Mouse (Mus musculus): ENCODE measurements at regions not wholly inside any gene's neighbourhood (a gene's known extent, or its start where the extent isn't known, plus 50 kb on each side); places are given as distances from the start of the nearest gene placed in this dataset.
"Not testable (repeated sequence)": the region's sequence is repeated elsewhere in the genome, so short reads cannot be mapped to it uniquely, and the experiment has no call there.

DNA sequence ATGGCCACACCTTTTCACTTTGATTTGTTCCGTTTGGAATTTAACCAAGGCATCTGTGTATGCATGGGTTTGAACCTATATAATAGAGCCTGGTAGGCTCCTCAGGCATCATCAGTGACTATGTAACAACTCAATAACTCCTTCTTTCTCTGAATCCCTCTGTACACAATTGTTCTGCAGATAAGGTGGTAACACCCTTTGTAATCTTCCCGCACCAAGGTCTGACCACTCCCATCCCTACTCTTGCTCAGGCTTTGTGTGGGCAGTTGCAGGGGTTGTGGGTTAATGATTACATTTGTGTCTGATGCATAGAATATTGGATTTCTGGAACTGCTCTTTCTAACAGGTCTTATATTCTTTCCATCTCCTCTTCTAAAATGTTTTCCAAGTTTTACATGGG, 596.9 kb downstream of the Anxa1 start:
- H3K9ac ChIP-seq (replicated peaks; ENCODE audit: low read length, poor library complexity, severe bottlenecking), result no peak overlapping the region
- H3K9me3 ChIP-seq (ENCODE audit: low read length), result no peaks in the 10 kb centered on the region
- H3K36me3 ChIP-seq (ENCODE audit: insufficient read depth, low read length), result no peaks in the 10 kb centered on the region
- DNase-seq (ENCODE audit: low spot score), result no peak
- H3K4me2 ChIP-seq (ENCODE audit: low read depth, low read length, poor library complexity, severe bottlenecking), result no peak overlapping the region
- no peak for TF ChIP-seq CTCF (IDR thresholded peaks at IDR 0.05)
- H3K4me3 ChIP-seq (ENCODE audit: low read depth, low read length), result no peak overlapping the region
- H3K27me3 ChIP-seq (ENCODE audit: insufficient read depth, low read length), result no peaks in the 10 kb centered on the region
- no peak overlapping the region for H3K27ac ChIP-seq (ENCODE audit: low read depth, low read length)
- no peak for ATAC-seq (ENCODE audit: low FRiP score)
- WGBS, result 78% methylated on average over 2 of the region's 2 CpGs
- no peaks in the 10 kb centered on the region for H3K4me1 ChIP-seq (ENCODE audit: insufficient read depth, low read length)

DNA sequence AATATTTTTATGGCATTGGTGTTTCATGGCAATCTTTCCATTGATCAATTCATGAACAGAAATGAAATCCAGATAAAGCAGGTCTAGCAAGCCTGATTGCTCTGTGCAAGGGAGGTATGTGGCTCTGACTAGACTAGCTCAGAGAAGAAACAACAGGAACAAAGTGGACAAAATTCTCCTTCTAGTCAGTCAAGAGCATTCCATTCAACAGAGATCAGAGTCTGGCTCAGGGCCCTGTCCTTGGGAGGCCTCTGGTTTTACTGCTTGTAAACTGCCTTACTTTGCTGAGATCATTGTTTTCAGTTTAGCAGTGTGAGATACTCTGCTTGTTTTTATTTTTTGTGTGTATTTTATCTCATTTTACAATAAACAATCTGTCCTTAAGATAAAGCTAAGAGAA, 607.2 kb downstream of the Anxa1 start:
- no peak overlapping the region for H3K4me3 ChIP-seq (ENCODE audit: low read depth, low read length)
- no peaks in the 10 kb centered on the region for H3K27me3 ChIP-seq (ENCODE audit: insufficient read depth, low read length)
- H3K4me1 ChIP-seq (ENCODE audit: insufficient read depth, low read length), result no peaks in the 10 kb centered on the region
- no peak overlapping the region for H3K4me2 ChIP-seq (ENCODE audit: low read depth, low read length, poor library complexity, severe bottlenecking)
- ATAC-seq (ENCODE audit: low FRiP score), result no peak
- no peak overlapping the region for H3K9ac ChIP-seq (replicated peaks; ENCODE audit: low read length, poor library complexity, severe bottlenecking)
- no peak for TF ChIP-seq CTCF (IDR thresholded peaks at IDR 0.05)
- no peaks in the 10 kb centered on the region for H3K9me3 ChIP-seq (ENCODE audit: low read length)
- H3K27ac ChIP-seq (ENCODE audit: low read depth, low read length), result no peak overlapping the region
- no peak for DNase-seq (ENCODE audit: low spot score)
- H3K36me3 ChIP-seq (ENCODE audit: insufficient read depth, low read length), result no peaks in the 10 kb centered on the region

DNA sequence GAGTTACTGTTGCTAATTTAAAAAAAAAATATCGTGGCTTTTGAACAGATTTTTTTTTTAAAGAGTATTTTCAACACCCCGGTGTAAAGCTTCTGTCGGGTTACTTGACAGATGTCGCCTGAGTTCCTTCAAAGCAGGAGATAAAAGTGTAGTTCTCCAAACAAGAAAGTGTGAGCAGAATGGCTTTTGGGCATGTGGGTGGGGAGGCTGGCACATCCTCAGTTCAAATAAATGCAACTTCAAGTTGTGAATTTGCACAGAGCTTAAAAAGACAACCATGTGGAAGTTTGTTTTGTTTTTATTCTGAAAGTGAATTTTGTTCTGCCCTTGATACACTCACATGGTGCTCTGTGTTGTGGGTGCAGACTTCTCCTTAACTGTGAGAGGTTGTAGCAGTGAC, 612.9 kb downstream of the Anxa1 start:
- no peaks in the 10 kb centered on the region for H3K27me3 ChIP-seq (ENCODE audit: insufficient read depth, low read length)
- TF ChIP-seq CTCF (IDR thresholded peaks at IDR 0.05), result no peak
- DNase-seq (ENCODE audit: low spot score), result no peak

DNA sequence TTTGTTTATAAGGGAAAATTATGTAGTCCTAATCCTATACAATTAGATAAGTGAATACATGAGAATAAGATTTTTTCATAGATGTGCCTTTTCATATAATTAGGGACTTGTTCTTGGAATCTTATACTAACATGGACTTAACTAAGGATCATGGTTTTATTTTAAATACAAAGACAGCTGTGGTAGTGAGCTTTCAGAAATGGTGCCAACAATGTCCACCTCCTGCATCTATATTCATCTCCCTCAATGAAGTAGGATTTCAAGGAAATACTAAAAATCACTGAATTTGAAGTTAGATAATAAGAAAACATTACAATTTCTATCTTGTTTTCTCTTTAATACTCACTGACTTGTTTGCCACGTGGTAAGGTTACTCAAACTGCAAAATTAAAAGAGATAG, 619.8 kb downstream of the Anxa1 start:
- H3K36me3 ChIP-seq (ENCODE audit: insufficient read depth, low read length), result no peaks in the 10 kb centered on the region
- H3K9me3 ChIP-seq (ENCODE audit: low read length), result no peaks in the 10 kb centered on the region
- no peak overlapping the region for H3K9ac ChIP-seq (replicated peaks; ENCODE audit: low read length, poor library complexity, severe bottlenecking)
- H3K4me1 ChIP-seq (ENCODE audit: insufficient read depth, low read length), result no peaks in the 10 kb centered on the region
- no peak for DNase-seq (ENCODE audit: low spot score)
- H3K4me2 ChIP-seq (ENCODE audit: low read depth, low read length, poor library complexity, severe bottlenecking), result no peak overlapping the region
- H3K27me3 ChIP-seq (ENCODE audit: insufficient read depth, low read length), result no peaks in the 10 kb centered on the region
- no peak overlapping the region for H3K27ac ChIP-seq (ENCODE audit: low read depth, low read length)
- no peak overlapping the region for H3K4me3 ChIP-seq (ENCODE audit: low read depth, low read length)
- no peak for TF ChIP-seq CTCF (IDR thresholded peaks at IDR 0.05)
- 48% methylated on average over 1 of the region's 1 CpGs for WGBS
- ATAC-seq (ENCODE audit: low FRiP score), result no peak

More for the DNA sequence above, 612.9 kb downstream of the Anxa1 start:
- no peak overlapping the region for H3K9ac ChIP-seq (replicated peaks; ENCODE audit: low read length, poor library complexity, severe bottlenecking)
- no peak for ATAC-seq (ENCODE audit: low FRiP score)
- no peak overlapping the region for H3K4me2 ChIP-seq (ENCODE audit: low read depth, low read length, poor library complexity, severe bottlenecking)
- H3K4me3 ChIP-seq (ENCODE audit: low read depth, low read length), result no peak overlapping the region
- H3K27ac ChIP-seq (ENCODE audit: low read depth, low read length), result no peak overlapping the region
- H3K9me3 ChIP-seq (ENCODE audit: low read length), result no peaks in the 10 kb centered on the region
- no peaks in the 10 kb centered on the region for H3K36me3 ChIP-seq (ENCODE audit: insufficient read depth, low read length)
- 59% methylated on average over 4 of the region's 4 CpGs for WGBS
- H3K4me1 ChIP-seq (ENCODE audit: insufficient read depth, low read length), result no peaks in the 10 kb centered on the region

DNA sequence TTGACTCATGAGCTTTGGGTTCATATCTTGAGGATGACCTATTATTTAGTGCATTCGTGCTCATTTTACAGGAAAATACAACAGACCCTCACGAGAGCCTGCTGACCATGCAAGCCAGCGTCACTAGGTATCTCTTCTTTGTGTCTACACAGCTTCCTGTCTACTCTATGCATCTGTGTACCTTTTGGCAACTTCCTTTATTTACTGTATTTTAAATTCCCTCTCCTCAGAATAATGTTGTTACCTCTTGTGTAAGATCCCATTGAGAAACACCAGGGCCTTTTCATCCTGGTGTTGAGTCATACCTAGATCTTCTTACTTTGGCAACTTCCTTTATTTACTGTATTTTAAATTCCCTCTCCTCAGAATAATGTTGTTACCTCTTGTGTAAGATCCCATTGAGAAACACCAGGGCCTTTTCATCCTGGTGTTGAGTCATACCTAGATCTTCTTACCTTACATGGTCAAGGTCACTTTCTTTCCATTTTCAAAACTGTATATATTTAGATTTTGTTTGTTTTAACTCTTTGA, 639.1 kb upstream of the Rorb start:
- H3K27ac ChIP-seq (ENCODE audit: low read depth, low read length); H3K4me3 ChIP-seq (ENCODE audit: low read depth, low read length); ATAC-seq (ENCODE audit: low FRiP score); H3K9me3 ChIP-seq (ENCODE audit: low read length); DNase-seq (ENCODE audit: low spot score); H3K27me3 ChIP-seq (ENCODE audit: insufficient read depth, low read length); H3K4me1 ChIP-seq (ENCODE audit: insufficient read depth, low read length); H3K36me3 ChIP-seq (ENCODE audit: insufficient read depth, low read length); H3K9ac ChIP-seq (replicated peaks; ENCODE audit: low read length, poor library complexity, severe bottlenecking); H3K4me2 ChIP-seq (ENCODE audit: low read depth, low read length, poor library complexity, severe bottlenecking): not testable (repeated sequence)
- 92% methylated on average over 3 of the region's 3 CpGs for WGBS

DNA sequence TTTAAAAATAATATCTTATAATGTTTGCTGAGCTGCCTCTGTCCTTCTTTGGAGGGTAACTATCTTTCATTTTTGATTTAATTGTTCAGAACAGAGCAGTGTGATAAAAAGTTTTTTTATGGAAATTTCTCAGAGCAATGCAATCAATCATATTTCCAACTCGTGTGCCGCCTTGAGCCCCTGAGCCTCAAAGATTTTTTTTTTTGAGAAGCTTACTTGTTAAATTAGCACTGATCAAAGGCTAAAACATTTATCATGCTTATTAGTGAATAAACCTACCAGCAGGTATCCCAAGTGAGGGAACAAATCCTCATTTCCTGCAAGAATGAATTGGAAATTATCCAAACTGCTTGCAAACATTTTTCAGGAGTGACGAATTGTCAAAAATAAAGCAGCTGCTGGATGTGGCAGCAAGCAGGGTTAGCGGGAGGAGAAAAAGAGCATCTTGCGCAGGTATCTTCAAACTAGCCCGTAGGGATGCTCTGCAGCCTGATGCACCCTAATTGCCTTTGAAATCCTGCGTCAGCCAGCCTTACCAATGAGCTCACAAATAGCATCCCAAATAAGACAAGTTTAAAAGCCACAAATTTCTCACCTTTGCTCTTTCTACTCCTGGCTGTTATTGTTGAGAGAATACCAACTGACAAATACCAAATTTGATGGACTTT, 637.0 kb upstream of the Rorb start:
- H3K27ac ChIP-seq (ENCODE audit: low read depth, low read length), result no peak overlapping the region
- H3K4me2 ChIP-seq (ENCODE audit: low read depth, low read length, poor library complexity, severe bottlenecking), result peak overlapping the region; percentile 31
- H3K36me3 ChIP-seq (ENCODE audit: insufficient read depth, low read length), result no peaks in the 10 kb centered on the region
- ATAC-seq (ENCODE audit: low FRiP score) (no peak), DNase-seq (ENCODE audit: low spot score) (peak; percentile 5)
- TF ChIP-seq CTCF (IDR thresholded peaks at IDR 0.05), result no peak
- no peak overlapping the region for H3K4me3 ChIP-seq (ENCODE audit: low read depth, low read length)
- no peaks in the 10 kb centered on the region for H3K9me3 ChIP-seq (ENCODE audit: low read length)
- no peak overlapping the region for H3K9ac ChIP-seq (replicated peaks; ENCODE audit: low read length, poor library complexity, severe bottlenecking)
- H3K4me1 ChIP-seq (ENCODE audit: insufficient read depth, low read length), result no peaks in the 10 kb centered on the region
- WGBS, result 37% methylated on average over 7 of the region's 7 CpGs
- no peaks in the 10 kb centered on the region for H3K27me3 ChIP-seq (ENCODE audit: insufficient read depth, low read length)

Data from midbrain, postnatal 0 days (tissue).